Mouse (Mus musculus) forebrain, embryonic 12.5 days (tissue): ENCODE measurements around the gene Sart1. TPM values are rescaled to one million over a fixed set of nuclear protein-coding genes. Genes with fewer than 3 reads are reported as not detected.

Experiments
- ATAC-seq: fragments of 200-750 bp; cut with Nextera tagmentation; 2 replicates; pipeline ENCODE4 v1.8.0; 2017; ENCODE audit warnings: moderate TSS enrichment; ENCODE audit not compliant: low FRiP score
- H3K27ac ChIP-seq: fragments of 300-500 bp; sonication (generic); 2 replicates; pipeline ENCODE4 v1.5.1; 2016; ENCODE audit warnings: mild to moderate bottlenecking
- H3K27me3 ChIP-seq: fragments of 300-500 bp; sonication (generic); 2 replicates; pipeline ENCODE4 v1.6.1; 2016; ENCODE audit warnings: mild to moderate bottlenecking
- H3K36me3 ChIP-seq: fragments of 300-500 bp; sonication (generic); replicated peaks from 2 replicates; pipeline ENCODE4 v1.6.1; 2016; ENCODE audit warnings: mild to moderate bottlenecking
- H3K4me1 ChIP-seq: fragments of 300-500 bp; sonication (generic); 2 replicates; pipeline ENCODE4 v1.6.1; 2016
- H3K4me2 ChIP-seq: fragments of 300-500 bp; sonication (generic); 2 replicates; pipeline ENCODE4 v1.6.1; 2016; ENCODE audit warnings: mild to moderate bottlenecking, moderate library complexity
- H3K4me3 ChIP-seq: fragments of 300-500 bp; sonication (generic); replicated peaks from 2 replicates; pipeline ENCODE4 v1.5.1; 2016; ENCODE audit warnings: mild to moderate bottlenecking
- H3K9ac ChIP-seq: fragments of 300-500 bp; sonication (generic); 2 replicates; pipeline ENCODE4 v1.6.1; 2016; ENCODE audit warnings: mild to moderate bottlenecking
- H3K9me3 ChIP-seq: fragments of 300-500 bp; sonication (generic); 2 replicates; pipeline ENCODE4 v1.6.1; 2016
- WGBS: fragments of 180-500 bp; shearing (Covaris S2); methylation state at CpG from one replicate; pipeline ENCODE4 v1.1.7; 2016; 5-methylcytosine and 5-hydroxymethylcytosine counted together
- polyA plus RNA-seq: library from polyadenylated mRNA; unstranded; fragments of >200 nt; fragmentation: Nextera tagmentation; extraction: Ambion mirVana; gene quantifications from 2 replicates; pipeline ENCODE4 v1.2.1, GENCODE M21; 2016

The Sart1 gene
- polyA plus RNA-seq, 1 experiment from 2014 or later: 125 TPM

- Histone ChIP-seq H3K36me3 (peaks cover 8% of the 10 kb centered on the region), H3K27me3 (no peaks in the 10 kb centered on the region), H3K4me2 (peak overlapping the region; percentile 84; the same call in 1 of the 2 replicates), H3K27ac (no peak overlapping the region), H3K9me3 (no peaks in the 10 kb centered on the region), H3K4me1 (peaks cover 34% of the 10 kb centered on the region), H3K4me3 (0 out of 2 replicates have a peak overlapping the region, but pooled peaks have one; percentile 100), H3K9ac (0 out of 2 replicates have a peak overlapping the region, but pooled peaks have one; percentile 36)
- ATAC-seq: no peak
- 91% methylated on average over 8 of the region's 8 CpGs for WGBS
Observed at GRCm38 (mm10) chr19:5390416-5390815, 1.9 kb upstream of the Sart1 start.

GRCm38 (mm10) chr19:5389647-5390046, 1.1 kb upstream of the Sart1 start:
- no peak for ATAC-seq
- Histone ChIP-seq H3K9ac (peak overlapping the region; percentile 36), H3K4me2 (peak overlapping the region; percentile 84), H3K27me3 (no peaks in the 10 kb centered on the region), H3K4me3 (peak overlapping the region; percentile 100), H3K9me3 (no peaks in the 10 kb centered on the region), H3K27ac (no peak overlapping the region), H3K36me3 (peaks cover 15% of the 10 kb centered on the region), H3K4me1 (peaks cover 34% of the 10 kb centered on the region)
- WGBS: 62% methylated on average over 12 of the region's 12 CpGs

- Histone ChIP-seq H3K4me3 (peak overlapping the region; percentile 100), H3K9ac (peak overlapping the region; percentile 95), H3K9me3 (no peaks in the 10 kb centered on the region), H3K4me2 (peak overlapping the region; percentile 84), H3K27ac (peak overlapping the region; percentile 88), H3K4me1 (peaks cover 34% of the 10 kb centered on the region), H3K27me3 (no peaks in the 10 kb centered on the region), H3K36me3 (peaks cover 31% of the 10 kb centered on the region)
- WGBS: under 1% methylated on average over 43 of the region's 43 CpGs
- ATAC-seq: peak; percentile 57
Observed at GRCm38 (mm10) chr19:5388011-5388441, 477 bp downstream of the Sart1 start.

GRCm38 (mm10) chr19:5384715-5385114, 3.8 kb downstream of the Sart1 start:
- H3K4me1 ChIP-seq: peaks cover 23% of the 10 kb centered on the region
- 90% methylated on average over 8 of the region's 8 CpGs for WGBS
- H3K9ac ChIP-seq: no peak overlapping the region
- H3K9me3 ChIP-seq: no peaks in the 10 kb centered on the region
- H3K36me3 ChIP-seq: peaks cover 65% of the 10 kb centered on the region
- no peaks in the 10 kb centered on the region for H3K27me3 ChIP-seq
- no peak overlapping the region for H3K27ac ChIP-seq
- no peak overlapping the region for H3K4me2 ChIP-seq
- ATAC-seq: no peak
- no peak overlapping the region for H3K4me3 ChIP-seq

- ATAC-seq: no peak
- H3K36me3 ChIP-seq: peaks cover 78% of the 10 kb centered on the region
- H3K9ac ChIP-seq: no peak overlapping the region
- peaks cover 15% of the 10 kb centered on the region for H3K4me1 ChIP-seq
- no peaks in the 10 kb centered on the region for H3K9me3 ChIP-seq
- H3K4me3 ChIP-seq: no peak overlapping the region
- no peaks in the 10 kb centered on the region for H3K27me3 ChIP-seq
- H3K4me2 ChIP-seq: no peak overlapping the region
- WGBS: 97% methylated on average over 12 of the region's 12 CpGs
- H3K27ac ChIP-seq: no peak overlapping the region
Observed at GRCm38 (mm10) chr19:5383326-5383725, 5.2 kb downstream of the Sart1 start.

GRCm38 (mm10) chr19:5377446-5377845, 11.1 kb downstream of the Sart1 start:
- ATAC-seq: no peak
- WGBS: 91% methylated on average over 1 of the region's 1 CpGs
- Histone ChIP-seq H3K36me3 (peaks cover 72% of the 10 kb centered on the region), H3K4me1 (no peaks in the 10 kb centered on the region), H3K4me2 (no peak overlapping the region), H3K27me3 (no peaks in the 10 kb centered on the region), H3K4me3 (no peak overlapping the region), H3K9me3 (no peaks in the 10 kb centered on the region), H3K27ac (no peak overlapping the region), H3K9ac (no peak overlapping the region)

DNA sequence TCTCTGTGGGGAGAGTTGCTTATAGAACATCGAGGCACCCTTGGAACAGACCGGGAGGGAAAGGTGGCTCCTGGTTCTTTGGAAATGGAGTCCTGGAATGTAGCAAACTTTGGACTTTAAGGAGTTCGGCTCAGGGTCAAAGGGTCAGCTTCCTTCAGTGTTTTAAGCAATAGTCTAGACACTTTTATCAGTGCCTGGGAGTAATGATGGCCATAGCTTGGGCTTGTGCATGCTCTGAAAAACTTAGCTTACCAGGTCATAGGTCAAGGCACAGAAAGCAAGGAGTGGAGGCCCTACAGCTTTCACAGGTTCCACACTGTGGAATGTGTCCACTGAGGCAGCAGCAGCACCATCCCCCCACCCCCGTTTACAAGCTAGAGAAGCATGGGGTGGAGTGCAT, 13.8 kb downstream of the Sart1 start:
- no peak overlapping the region for H3K27ac ChIP-seq
- no peaks in the 10 kb centered on the region for H3K27me3 ChIP-seq
- no peak overlapping the region for H3K4me3 ChIP-seq
- H3K36me3 ChIP-seq: peaks cover 70% of the 10 kb centered on the region
- WGBS: 81% methylated on average over 4 of the region's 4 CpGs
- H3K4me1 ChIP-seq: no peaks in the 10 kb centered on the region
- no peaks in the 10 kb centered on the region for H3K9me3 ChIP-seq
- no peak overlapping the region for H3K9ac ChIP-seq
- H3K4me2 ChIP-seq: no peak overlapping the region
- no peak for ATAC-seq

DNA sequence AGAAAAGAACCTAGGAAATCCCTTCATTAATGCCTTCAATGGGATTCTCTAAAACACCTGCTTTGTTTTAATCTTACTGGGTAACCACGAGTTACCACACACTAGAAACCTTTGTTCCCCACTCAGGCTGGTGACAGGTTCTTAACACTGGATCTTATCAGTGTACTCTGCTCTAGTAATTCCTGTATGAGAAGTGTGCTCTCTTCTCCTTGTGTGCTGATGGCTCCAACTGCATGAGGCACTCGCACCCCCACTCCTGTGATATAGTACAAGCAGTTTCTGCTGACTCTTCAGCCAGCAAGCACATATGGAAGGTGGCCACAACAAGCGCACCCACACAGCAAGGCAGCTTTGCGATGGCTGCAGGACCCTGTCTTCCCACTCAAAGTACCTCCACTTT, 14.3 kb downstream of the Sart1 start:
- 85% methylated on average over 4 of the region's 4 CpGs for WGBS
- peaks cover 70% of the 10 kb centered on the region for H3K36me3 ChIP-seq
- no peak for ATAC-seq

GRCm38 (mm10) chr19:5372724-5373123, 15.8 kb downstream of the Sart1 start:
- no peak overlapping the region for H3K4me3 ChIP-seq
- 91% methylated on average over 7 of the region's 7 CpGs for WGBS
- no peak for ATAC-seq

More for the DNA sequence above, 14.3 kb downstream of the Sart1 start:
- H3K4me1 ChIP-seq: no peaks in the 10 kb centered on the region
- no peaks in the 10 kb centered on the region for H3K9me3 ChIP-seq
- no peaks in the 10 kb centered on the region for H3K27me3 ChIP-seq
- H3K9ac ChIP-seq: no peak overlapping the region
- no peak overlapping the region for H3K27ac ChIP-seq
- no peak overlapping the region for H3K4me3 ChIP-seq
- H3K4me2 ChIP-seq: no peak overlapping the region

DNA sequence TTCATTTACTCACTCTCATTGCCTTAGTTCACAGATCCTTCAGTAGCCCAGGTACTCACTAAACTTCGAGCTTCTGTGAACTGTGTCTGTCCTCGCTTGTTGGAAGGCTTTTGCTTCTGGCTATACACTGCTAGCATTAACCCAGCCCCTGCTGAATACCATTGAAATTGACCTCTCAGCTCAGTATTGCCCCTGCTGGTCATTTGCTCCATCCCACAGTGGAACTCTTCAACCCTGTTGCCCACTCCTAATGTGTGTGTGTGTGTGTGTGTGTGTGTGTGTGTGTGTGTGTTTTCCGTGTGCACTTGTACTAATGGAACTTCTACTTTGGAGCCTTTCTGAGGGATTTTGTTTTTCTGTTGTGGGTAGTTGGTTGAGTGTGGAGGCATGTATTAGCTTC, 17.6 kb downstream of the Sart1 start:
- Histone ChIP-seq H3K4me2 (no peak overlapping the region), H3K4me1 (peaks cover 14% of the 10 kb centered on the region), H3K4me3 (no peak overlapping the region), H3K27me3 (no peaks in the 10 kb centered on the region), H3K36me3 (peaks cover 57% of the 10 kb centered on the region), H3K9ac (no peak overlapping the region), H3K9me3 (no peaks in the 10 kb centered on the region), H3K27ac (no peak overlapping the region)
- 91% methylated on average over 3 of the region's 3 CpGs for WGBS
- ATAC-seq: no peak

More at GRCm38 (mm10) chr19:5372724-5373123, 15.8 kb downstream of the Sart1 start:
- Histone ChIP-seq H3K9ac (no peak overlapping the region), H3K9me3 (no peaks in the 10 kb centered on the region), H3K36me3 (peaks cover 67% of the 10 kb centered on the region), H3K27me3 (no peaks in the 10 kb centered on the region), H3K27ac (no peak overlapping the region), H3K4me2 (no peak overlapping the region), H3K4me1 (peaks cover 9% of the 10 kb centered on the region)

GRCm38 (mm10) chr19:5367455-5367854, 21.0 kb downstream of the Sart1 start:
- ATAC-seq: no peak
- Histone ChIP-seq H3K4me2 (peak overlapping the region; percentile 67), H3K27ac (no peak overlapping the region), H3K4me1 (peaks cover 24% of the 10 kb centered on the region), H3K9me3 (no peaks in the 10 kb centered on the region), H3K9ac (peak overlapping the region; percentile 83), H3K27me3 (no peaks in the 10 kb centered on the region), H3K36me3 (peaks cover 63% of the 10 kb centered on the region), H3K4me3 (peak overlapping the region; percentile 82)
- 13% methylated on average over 11 of the region's 11 CpGs for WGBS

GRCm38 (mm10) chr19:5367053-5367359, 21.5 kb downstream of the Sart1 start, which contains the start of gene Banf1:
Banf1 (minus strand) TSS chr19:5367168.
- Histone ChIP-seq H3K9me3 (no peaks in the 10 kb centered on the region), H3K4me3 (peak within 1 kb of the TSS; percentile 82), H3K36me3 (peaks cover 59% of the 10 kb centered on the region), H3K4me2 (peak within 1 kb of the TSS; percentile 67), H3K4me1 (peaks cover 24% of the 10 kb centered on the region), H3K9ac (peak within 1 kb of the TSS; percentile 83), H3K27me3 (no peaks in the 10 kb centered on the region), H3K27ac (peak within 1 kb of the TSS; percentile 95)
- under 1% methylated on average over 33 of the region's 33 CpGs for WGBS
- no peak; the same call in 1 of the 2 replicates for ATAC-seq
